Mouse (Mus musculus) lung, embryonic 15.5 days (tissue): ENCODE data around the gene Reep3. TPM values are rescaled to one million over a fixed set of nuclear protein-coding genes. Genes with fewer than 3 reads are reported as not detected.

ENCODE experiments used
- ATAC-seq: fragments of 200-750 bp; cut with Nextera tagmentation; 2 replicates; pipeline ENCODE4 v1.8.0; 2017; ENCODE audit warnings: moderate number of reproducible peaks, borderline replicate concordance; ENCODE audit not compliant: low FRiP score, low TSS enrichment; ENCODE audit errors: extremely low read depth
- H3K27ac ChIP-seq: fragments of 300-500 bp; sonication (generic); 2 replicates; pipeline ENCODE4 v1.5.1; 2015; ENCODE audit warnings: moderate library complexity, mild to moderate bottlenecking, inconsistent platforms
- H3K27me3 ChIP-seq: fragments of 300-500 bp; sonication (generic); 2 replicates; pipeline ENCODE4 v1.6.1; 2015; ENCODE audit warnings: inconsistent platforms
- H3K36me3 ChIP-seq: fragments of 300-500 bp; sonication (generic); 2 replicates; pipeline ENCODE4 v1.6.1; 2015; ENCODE audit warnings: inconsistent platforms
- H3K4me1 ChIP-seq: fragments of 300-500 bp; sonication (generic); 2 replicates; pipeline ENCODE4 v1.6.1; 2015; ENCODE audit warnings: inconsistent platforms
- H3K4me2 ChIP-seq: fragments of 300-500 bp; sonication (generic); 2 replicates; pipeline ENCODE4 v1.6.1; 2015; ENCODE audit warnings: inconsistent platforms, mild to moderate bottlenecking, moderate library complexity
- H3K4me3 ChIP-seq: fragments of 300-500 bp; sonication (generic); 2 replicates; pipeline ENCODE4 v1.5.1; 2015; ENCODE audit warnings: mild to moderate bottlenecking, inconsistent platforms
- H3K9ac ChIP-seq: fragments of 300-500 bp; sonication (generic); 2 replicates; pipeline ENCODE4 v1.6.1; 2015; ENCODE audit warnings: inconsistent platforms
- H3K9me3 ChIP-seq: fragments of 300-500 bp; sonication (generic); 2 replicates; pipeline ENCODE4 v1.6.1; 2016; ENCODE audit warnings: inconsistent platforms
- WGBS: fragments of 180-500 bp; shearing (Covaris S2); methylation state at CpG from one replicate; pipeline ENCODE4 v1.1.7; 2015; 5-methylcytosine and 5-hydroxymethylcytosine counted together
- polyA plus RNA-seq: library from polyadenylated mRNA; unstranded; fragments of >200 nt; fragmentation: Nextera tagmentation; extraction: Ambion mirVana; gene quantifications from 2 replicates; pipeline ENCODE4 v1.2.1, GENCODE M21; 2015

The Reep3 gene
- polyA plus RNA-seq, 1 experiment from 2014 or later = 39.3 TPM

DNA sequence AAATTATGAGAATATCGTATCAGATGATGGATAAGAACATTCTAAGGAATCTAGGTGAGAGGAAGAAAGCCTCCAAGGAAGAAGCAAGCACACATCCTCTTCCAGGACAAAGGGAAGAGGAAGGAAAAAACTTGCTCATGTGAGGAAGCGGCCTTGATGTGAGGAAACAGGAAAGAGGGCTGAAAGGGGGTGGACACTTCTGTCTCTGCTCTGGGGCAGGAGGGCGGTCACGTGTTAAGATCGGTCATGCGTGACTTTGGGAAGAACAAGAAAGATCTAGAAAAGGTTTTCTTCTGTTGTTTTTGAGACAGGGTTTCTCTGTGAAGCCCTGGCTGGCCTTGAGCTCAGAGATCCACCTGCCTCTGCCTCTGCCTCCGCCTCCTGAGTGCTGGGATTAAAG is 53.5 kb downstream of the Reep3 start:
- no peak for ATAC-seq
- Histone ChIP-seq H3K9ac (no peak overlapping the region), H3K4me2 (no peak overlapping the region), H3K9me3 (no peaks in the 10 kb centered on the region), H3K27me3 (no peaks in the 10 kb centered on the region), H3K4me1 (peaks cover 5% of the 10 kb centered on the region; the same call in 1 of the 2 replicates), H3K4me3 (no peak overlapping the region), H3K27ac (no peak overlapping the region), H3K36me3 (no peaks in the 10 kb centered on the region)
- WGBS = 79% methylated on average over 7 of the region's 7 CpGs

DNA sequence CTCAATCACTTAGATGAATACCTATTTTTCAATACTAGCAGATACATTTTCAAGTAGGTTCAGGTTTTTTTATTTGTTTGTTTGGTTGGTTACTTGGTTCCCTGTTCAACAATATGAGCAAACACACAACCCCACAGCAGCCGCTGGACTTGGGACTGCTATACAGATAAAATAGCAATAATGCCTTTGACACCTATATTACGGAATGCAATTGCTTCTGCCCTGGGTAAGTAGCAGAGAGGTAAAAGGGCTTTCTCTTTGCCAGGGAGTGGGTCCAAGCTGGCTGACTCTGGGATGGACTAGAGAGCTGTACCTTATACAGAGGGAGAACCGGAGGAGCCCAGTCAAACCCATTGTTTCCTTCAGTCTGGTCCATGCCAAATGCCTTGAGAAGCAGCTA is 56.3 kb downstream of the Reep3 start:
- H3K36me3 ChIP-seq = no peaks in the 10 kb centered on the region
- no peaks in the 10 kb centered on the region for H3K27me3 ChIP-seq
- peaks cover 2% of the 10 kb centered on the region; the same call in 1 of the 2 replicates for H3K4me1 ChIP-seq
- 93% methylated on average over 3 of the region's 3 CpGs for WGBS
- no peak overlapping the region for H3K4me3 ChIP-seq
- no peak overlapping the region for H3K4me2 ChIP-seq
- no peaks in the 10 kb centered on the region for H3K9me3 ChIP-seq
- H3K9ac ChIP-seq = no peak overlapping the region
- ATAC-seq = no peak
- no peak overlapping the region for H3K27ac ChIP-seq

DNA sequence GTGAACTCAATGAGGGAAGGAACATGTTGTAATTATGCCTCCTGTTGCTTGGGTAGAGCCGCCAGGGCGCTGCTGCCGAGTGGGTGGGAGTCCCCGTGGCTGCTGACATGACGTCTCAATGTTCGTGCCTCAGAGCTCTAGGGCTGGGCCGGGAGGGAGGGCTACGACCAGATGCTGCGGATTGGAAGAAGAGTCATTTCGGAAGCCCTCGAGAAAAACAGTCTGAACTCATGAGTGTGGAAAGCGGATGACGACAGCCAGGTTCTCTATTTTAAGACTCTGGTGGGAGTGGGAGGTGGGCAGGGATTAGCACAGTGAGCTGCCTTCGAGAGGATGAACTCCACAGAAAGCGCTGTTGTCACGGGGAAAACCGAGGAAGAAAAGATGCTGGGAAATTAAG is 57.7 kb downstream of the Reep3 start:
- Histone ChIP-seq H3K9ac (no peak overlapping the region), H3K27me3 (no peaks in the 10 kb centered on the region), H3K4me2 (no peak overlapping the region), H3K9me3 (no peaks in the 10 kb centered on the region), H3K4me1 (peaks cover 2% of the 10 kb centered on the region; the same call in 1 of the 2 replicates), H3K27ac (no peak overlapping the region), H3K4me3 (no peak overlapping the region), H3K36me3 (no peaks in the 10 kb centered on the region)
- WGBS = 67% methylated on average over 17 of the region's 17 CpGs
- ATAC-seq = peak; percentile 5; the same call in 1 of the 2 replicates

DNA sequence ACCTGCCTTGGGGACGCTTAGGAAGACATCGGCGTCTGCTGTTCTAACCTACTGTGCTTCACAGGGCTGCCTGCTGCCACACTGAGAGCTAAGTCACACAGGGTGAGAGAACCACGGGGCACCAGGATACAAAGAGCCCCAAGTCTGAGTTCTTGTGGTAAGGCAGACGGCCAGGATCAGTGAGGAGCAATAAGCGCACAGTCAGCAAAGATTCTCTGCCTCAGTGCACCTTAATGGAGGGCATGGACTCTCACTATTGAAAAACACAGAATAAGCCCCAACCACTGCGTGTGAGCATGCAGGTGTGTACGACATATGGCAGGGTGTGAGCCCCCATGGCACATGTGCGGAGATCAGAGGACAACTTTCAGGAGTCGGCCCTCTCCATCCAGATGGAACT is 60.2 kb downstream of the Reep3 start:
- Histone ChIP-seq H3K4me2 (no peak overlapping the region), H3K36me3 (no peaks in the 10 kb centered on the region), H3K4me1 (0 out of 2 replicates have a peak, but pooled peaks cover 2% of the 10 kb centered on the region), H3K9me3 (no peaks in the 10 kb centered on the region), H3K4me3 (no peak overlapping the region), H3K9ac (no peak overlapping the region), H3K27me3 (no peaks in the 10 kb centered on the region), H3K27ac (no peak overlapping the region)
- ATAC-seq = no peak
- WGBS = 85% methylated on average over 10 of the region's 10 CpGs

DNA sequence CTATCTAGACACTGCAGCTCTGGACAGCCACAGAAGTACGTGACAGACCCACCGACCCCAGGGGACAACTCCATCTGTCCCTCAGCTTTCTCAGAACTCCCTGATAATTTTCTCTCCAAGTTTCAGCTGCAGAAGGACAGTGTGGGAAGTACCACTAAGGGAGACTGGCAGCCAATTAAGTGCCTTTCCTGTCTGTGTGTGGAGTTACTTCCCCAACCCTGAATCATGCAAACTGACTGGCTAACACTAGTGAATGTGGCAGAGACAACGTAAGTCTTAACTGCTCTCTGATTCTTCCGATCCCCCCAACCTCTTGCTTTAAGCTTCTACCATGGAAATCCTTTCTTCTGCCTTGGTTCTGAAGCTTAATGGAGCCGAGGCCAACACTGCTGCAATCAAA is 60.6 kb downstream of the Reep3 start:
- no peak for ATAC-seq
- H3K4me2 ChIP-seq = no peak overlapping the region

DNA sequence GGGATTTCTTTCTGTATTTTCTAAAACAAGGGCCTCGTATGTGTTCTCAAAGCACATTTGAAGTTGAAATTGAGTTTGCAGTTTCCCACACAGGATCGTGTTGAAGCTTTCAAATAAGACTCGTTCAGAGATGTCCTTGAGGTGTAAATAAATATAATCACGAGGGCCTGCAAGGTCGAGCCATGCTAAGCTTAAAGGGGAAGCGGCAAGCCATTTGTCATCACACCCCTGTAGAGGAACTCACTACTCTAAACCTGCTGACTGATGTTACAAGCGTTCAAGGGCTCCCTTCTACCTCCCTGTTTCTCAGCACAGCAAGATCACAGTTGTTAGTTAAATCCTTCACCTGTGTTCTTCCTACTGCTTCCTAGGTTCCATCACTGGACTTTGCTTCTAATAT is 65.6 kb downstream of the Reep3 start:
- Histone ChIP-seq H3K4me3 (no peak overlapping the region), H3K9ac (no peak overlapping the region), H3K27ac (no peak overlapping the region), H3K4me1 (peaks cover 7% of the 10 kb centered on the region), H3K36me3 (0 out of 2 replicates have a peak, but pooled peaks cover 4% of the 10 kb centered on the region), H3K4me2 (no peak overlapping the region), H3K27me3 (no peaks in the 10 kb centered on the region), H3K9me3 (no peaks in the 10 kb centered on the region)
- 33% methylated on average over 7 of the region's 7 CpGs for WGBS
- ATAC-seq = no peak

More for the DNA sequence above, 60.6 kb downstream of the Reep3 start:
- WGBS = 79% methylated on average over 5 of the region's 5 CpGs
- Histone ChIP-seq H3K9me3 (no peaks in the 10 kb centered on the region), H3K4me3 (no peak overlapping the region), H3K4me1 (0 out of 2 replicates have a peak, but pooled peaks cover 2% of the 10 kb centered on the region), H3K9ac (no peak overlapping the region), H3K27ac (no peak overlapping the region), H3K27me3 (no peaks in the 10 kb centered on the region), H3K36me3 (no peaks in the 10 kb centered on the region)

DNA sequence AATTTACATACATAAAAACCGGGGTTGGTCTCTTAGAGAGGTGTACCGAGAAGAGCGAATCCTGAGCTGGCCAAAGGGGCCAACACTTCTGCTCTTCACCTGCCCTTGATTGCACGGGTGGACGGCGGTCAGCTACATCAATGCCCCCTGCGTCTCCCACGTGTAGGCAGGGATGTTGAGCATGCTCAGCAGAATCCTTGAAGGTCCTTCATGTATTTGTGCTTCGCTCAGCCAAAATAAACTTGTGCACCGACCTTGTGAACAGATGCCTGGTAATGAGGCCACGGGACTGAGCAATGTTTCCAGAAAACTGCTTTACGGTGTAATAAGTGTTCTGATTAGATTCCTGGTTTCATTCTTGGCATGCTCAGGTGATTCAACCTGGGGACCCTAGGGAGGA is 67.4 kb downstream of the Reep3 start:
- WGBS = 76% methylated on average over 12 of the region's 12 CpGs
- 0 out of 2 replicates have a peak, but pooled peaks cover 4% of the 10 kb centered on the region for H3K36me3 ChIP-seq

DNA sequence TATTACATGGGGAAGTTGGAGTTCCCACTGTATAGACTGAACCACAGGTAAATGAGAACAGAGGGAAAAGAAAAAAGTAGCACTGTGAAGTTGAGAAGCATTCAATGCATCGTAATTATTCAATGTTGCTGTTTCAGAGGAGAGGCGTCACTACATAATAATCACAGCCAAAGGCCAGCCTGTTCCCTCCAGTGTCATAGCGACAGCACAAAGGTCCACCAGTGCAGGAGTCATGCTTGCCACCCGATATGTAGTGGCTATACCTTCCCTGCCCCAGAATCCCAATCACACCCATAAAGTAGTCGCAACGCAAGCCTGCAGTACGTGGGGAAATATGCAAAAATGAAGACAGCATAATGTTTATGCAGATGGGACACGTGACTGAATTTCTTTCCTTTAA is 70.4 kb downstream of the Reep3 start:
- no peak overlapping the region for H3K4me2 ChIP-seq
- no peaks in the 10 kb centered on the region for H3K9me3 ChIP-seq
- no peak overlapping the region for H3K4me3 ChIP-seq
- no peak for ATAC-seq
- 0 out of 2 replicates have a peak, but pooled peaks cover 4% of the 10 kb centered on the region for H3K36me3 ChIP-seq
- H3K9ac ChIP-seq = no peak overlapping the region
- peak overlapping the region; percentile 74 for H3K27ac ChIP-seq
- H3K27me3 ChIP-seq = no peaks in the 10 kb centered on the region
- 75% methylated on average over 8 of the region's 8 CpGs for WGBS
- peaks cover 16% of the 10 kb centered on the region for H3K4me1 ChIP-seq

More for the DNA sequence above, 67.4 kb downstream of the Reep3 start:
- Histone ChIP-seq H3K4me3 (no peak overlapping the region), H3K9me3 (no peaks in the 10 kb centered on the region), H3K27ac (no peak overlapping the region), H3K4me1 (peaks cover 16% of the 10 kb centered on the region), H3K4me2 (no peak overlapping the region), H3K27me3 (no peaks in the 10 kb centered on the region), H3K9ac (no peak overlapping the region)
- no peak for ATAC-seq

DNA sequence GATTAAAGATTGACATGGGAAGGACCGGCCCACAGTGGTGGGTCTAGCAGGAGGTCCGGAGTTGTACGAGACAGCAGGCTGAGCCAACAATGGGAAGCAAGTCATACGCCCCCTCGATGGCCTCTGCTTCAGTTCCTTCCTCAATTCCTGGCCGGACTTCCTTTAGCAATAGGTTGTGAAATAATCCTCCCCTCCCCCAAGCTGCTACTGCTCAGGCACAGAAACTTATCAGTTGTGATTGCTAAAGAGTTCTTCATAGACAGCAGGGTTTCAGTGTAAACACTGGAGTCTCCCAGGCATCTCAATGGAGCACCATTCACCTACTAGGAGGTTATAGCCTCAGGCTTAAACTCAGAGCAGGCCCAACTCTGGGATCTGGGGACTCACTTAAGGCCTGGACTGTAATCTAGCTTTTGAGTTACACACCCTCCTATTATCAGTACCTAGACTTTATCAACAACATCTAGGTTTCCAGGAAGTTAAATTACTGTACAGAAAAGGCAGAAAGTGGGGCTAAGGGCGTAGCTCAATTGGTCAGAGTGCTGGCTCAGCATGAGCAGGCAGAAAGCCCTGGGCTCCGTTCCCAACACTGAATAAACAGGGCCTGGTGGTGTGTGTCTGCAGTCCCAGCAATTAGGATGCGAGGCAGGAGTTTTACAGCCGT is 71.0 kb downstream of the Reep3 start:
- Histone ChIP-seq H3K9ac (no peak overlapping the region), H3K4me3 (no peak overlapping the region), H3K4me1 (peaks cover 16% of the 10 kb centered on the region), H3K4me2 (0 out of 2 replicates have a peak overlapping the region, but pooled peaks have one; percentile 0), H3K27me3 (no peaks in the 10 kb centered on the region), H3K36me3 (0 out of 2 replicates have a peak, but pooled peaks cover 4% of the 10 kb centered on the region), H3K9me3 (no peaks in the 10 kb centered on the region), H3K27ac (peak overlapping the region; percentile 74)
- 20% methylated on average over 10 of the region's 10 CpGs for WGBS
- ATAC-seq = peak; percentile 93

DNA sequence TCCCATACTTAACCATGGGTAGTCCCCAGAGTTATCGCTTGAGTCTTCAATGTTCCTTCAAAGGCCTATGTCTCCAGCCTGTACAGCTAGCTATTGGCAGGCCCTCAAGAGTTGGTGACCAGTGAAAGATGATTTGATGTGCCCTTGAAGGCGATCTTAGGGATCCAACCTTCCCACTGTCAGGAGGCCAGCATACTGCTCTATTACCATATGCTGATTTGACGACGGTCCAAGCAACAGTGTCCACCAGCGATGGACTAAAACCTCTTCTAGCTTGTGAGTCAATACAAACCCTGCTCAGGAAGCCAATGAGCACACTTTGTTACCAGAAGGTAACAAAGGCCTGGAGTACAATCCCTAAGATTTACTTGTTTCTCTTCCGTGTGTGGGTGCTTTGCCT is 72.4 kb downstream of the Reep3 start:
- 0 out of 2 replicates have a peak, but pooled peaks cover 3% of the 10 kb centered on the region for H3K36me3 ChIP-seq
- H3K9ac ChIP-seq = no peak overlapping the region
- peaks cover 16% of the 10 kb centered on the region for H3K4me1 ChIP-seq
- no peak for ATAC-seq
- H3K27ac ChIP-seq = no peak overlapping the region
- no peaks in the 10 kb centered on the region for H3K9me3 ChIP-seq
- no peaks in the 10 kb centered on the region for H3K27me3 ChIP-seq
- WGBS = 92% methylated on average over 6 of the region's 6 CpGs
- no peak overlapping the region for H3K4me3 ChIP-seq
- H3K4me2 ChIP-seq = no peak overlapping the region

DNA sequence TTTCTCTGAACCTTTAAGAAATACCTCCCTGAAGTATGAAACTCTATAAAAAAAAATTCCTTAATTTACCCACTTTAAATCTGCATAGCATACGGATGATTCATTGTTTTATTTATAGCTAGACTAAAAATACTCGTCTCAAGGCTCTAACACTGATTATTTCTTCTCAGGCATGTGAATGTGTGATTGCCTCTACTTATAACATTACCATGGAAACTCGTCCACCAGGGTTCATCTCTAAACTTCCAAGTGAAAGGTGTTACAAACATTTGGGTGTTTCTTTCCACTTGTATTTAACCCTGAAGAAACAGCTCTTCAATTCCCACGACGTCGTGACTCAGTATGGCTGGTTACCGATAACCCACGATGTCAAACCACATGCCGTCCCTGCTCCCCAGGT is 73.7 kb downstream of the Reep3 start:
- Histone ChIP-seq H3K27ac (no peak overlapping the region), H3K4me3 (no peak overlapping the region), H3K9me3 (no peaks in the 10 kb centered on the region), H3K4me1 (peaks cover 20% of the 10 kb centered on the region), H3K36me3 (no peaks in the 10 kb centered on the region), H3K4me2 (no peak overlapping the region), H3K27me3 (no peaks in the 10 kb centered on the region), H3K9ac (no peak overlapping the region)
- 83% methylated on average over 9 of the region's 9 CpGs for WGBS
- no peak for ATAC-seq

DNA sequence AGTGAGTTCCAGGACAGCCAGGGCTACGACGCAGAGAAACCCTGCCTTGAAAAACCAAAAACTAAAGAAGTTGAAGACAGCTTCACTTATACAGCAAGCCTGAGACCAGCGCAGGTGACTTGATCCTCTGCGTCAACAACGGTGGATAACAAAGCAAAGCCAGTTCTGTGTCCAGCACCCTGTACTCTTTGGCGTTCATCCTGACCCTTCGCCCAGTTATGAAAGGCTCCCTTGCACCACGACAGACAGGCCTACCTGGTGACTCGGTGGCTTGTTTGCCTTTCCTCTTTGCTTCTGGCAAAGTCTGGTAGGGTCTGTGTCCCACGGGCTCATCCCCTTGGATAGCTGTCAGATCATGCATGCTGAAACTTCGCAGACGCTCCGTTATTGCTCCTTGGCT is 75.3 kb downstream of the Reep3 start:
- H3K36me3 ChIP-seq = no peaks in the 10 kb centered on the region
- H3K4me1 ChIP-seq = peaks cover 20% of the 10 kb centered on the region
- no peak overlapping the region for H3K9ac ChIP-seq
- no peaks in the 10 kb centered on the region for H3K27me3 ChIP-seq
- H3K27ac ChIP-seq = no peak overlapping the region
- 76% methylated on average over 13 of the region's 13 CpGs for WGBS
- ATAC-seq = no peak
- no peak overlapping the region for H3K4me2 ChIP-seq
- no peaks in the 10 kb centered on the region for H3K9me3 ChIP-seq
- no peak overlapping the region for H3K4me3 ChIP-seq
